Mouse (Mus musculus) adrenal gland, adult (tissue): ENCODE measurements around the gene Camk1d.

Experiments
- DNase-seq, 2 experiments: peaks; one replicate each; pipeline ENCODE4 v3.0.0; 2022 to 2023; ENCODE audit warnings: low spot score in 1 of 2; ENCODE audit not compliant: inconsistent age in 2 of 2

Gene Camk1d

DNA sequence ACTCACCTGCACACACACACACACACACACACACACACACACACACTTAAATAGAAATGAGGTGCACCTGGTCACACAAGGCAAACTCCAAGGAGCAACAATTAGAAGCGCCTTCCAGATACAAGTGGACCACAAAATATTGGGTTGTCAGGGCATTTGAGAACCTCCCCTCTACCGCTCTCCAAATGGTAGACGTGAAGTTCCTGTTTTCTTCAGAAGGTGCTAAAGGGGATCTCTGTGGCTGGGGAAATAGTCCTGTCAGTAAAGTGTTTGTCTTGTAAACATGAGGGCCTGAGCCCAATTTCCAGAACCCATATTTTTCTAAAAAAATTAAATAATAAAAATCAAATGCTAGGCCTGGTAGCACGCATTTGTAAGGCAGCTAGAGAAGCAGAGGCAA, 4.4 kb downstream of the Camk1d start:
- DNase-seq: no peak

DNA sequence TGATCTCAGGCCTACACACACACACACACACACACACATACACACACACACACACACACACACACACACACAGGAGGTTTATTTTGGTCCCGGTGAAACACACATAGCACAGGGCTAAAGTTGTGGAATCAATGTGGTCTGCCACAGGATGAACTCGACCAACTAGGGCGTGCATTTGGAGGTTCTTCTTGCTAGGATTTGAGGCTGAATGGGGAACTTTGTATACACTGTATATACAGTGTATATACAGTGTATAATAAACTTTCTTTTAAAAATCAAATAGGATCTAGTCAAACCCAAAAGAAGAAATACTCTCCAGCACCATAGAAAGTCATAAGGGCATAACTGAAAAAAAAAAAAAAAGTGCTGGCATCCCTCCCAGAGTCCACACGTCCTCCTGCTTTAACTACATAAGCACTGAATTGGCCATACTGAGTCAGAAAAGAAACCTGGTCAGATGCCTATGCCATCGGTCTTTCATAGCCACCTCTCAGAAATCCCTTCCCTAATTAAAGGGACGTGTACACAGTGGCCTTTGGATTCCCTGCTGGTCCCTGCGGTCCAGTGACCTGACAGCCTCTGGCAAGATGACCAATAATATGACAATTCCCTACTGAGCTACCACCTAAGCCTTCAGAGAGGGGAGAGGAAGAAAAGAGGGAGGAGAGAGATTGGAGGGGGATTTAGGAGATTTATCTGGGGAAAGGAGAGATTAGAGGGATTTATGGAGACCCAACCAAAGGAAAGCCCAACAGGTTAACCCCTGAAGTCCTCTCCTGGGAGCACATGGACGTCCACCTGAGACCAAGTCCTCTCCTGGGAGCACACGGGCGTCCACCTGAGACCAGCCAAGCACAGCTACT, 6.2 kb downstream of the Camk1d start:
- DNase-seq: no peak

DNA sequence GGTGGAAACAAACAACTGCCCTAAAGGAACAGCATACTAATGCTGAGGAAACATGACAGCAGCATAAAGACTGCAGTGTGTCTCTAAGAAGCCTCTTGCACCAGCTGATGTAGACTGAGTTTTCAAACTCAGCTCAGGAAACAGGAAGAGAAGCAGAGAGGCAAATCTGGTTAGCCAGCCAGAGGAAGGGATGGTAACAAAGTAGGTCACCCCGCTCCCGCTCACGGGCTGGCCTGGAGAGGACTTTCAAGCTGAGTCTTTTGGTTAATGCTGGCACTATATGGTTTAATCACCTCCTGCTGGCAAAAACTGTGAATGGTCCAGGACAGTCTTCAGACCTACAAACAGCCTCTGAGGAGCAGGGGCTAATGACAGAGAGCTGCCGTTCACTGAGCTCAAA, 7.7 kb downstream of the Camk1d start:
- peak in 1 of 2 experiments; percentile 30 for DNase-seq

DNA sequence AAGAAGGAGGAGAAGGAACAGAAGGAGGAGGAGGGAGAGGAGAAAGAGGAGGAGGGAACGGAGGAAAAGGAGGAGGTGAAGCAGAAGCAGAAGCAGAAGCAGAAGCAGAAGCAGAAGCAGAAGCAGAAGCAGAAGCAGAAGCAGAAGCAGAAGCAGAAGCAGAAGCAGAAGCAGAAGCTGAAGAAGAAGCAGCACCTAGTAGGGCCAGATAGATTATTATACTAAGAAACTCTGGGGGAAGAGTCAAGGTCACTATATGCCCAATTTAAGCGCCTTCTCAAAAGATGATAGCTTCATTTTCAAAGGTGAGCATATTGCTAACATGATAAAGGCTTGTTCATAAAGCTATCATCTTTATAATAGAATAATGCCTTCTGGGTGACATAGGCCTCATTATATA, 11.9 kb downstream of the Camk1d start:
- DNase-seq: no peak

DNA sequence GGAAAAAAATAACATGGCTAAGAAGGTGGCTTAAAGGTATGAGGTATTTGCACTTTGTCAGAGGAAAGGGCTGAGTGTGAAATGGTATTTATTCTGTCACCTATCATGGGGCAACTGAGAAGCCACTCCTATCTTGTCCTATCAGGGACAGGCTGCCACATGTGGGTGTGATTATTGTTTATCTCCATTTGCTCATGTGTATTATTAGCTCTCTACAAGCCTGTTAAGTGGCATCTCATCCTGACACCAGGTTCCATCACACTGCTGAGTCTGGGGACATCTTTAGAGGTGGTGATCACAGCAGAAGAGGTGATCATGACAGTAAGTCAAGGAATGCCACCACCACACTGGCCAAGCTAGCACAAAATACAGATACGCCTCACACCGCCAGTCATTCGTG, 13.4 kb downstream of the Camk1d start:
- no peak for DNase-seq

DNA sequence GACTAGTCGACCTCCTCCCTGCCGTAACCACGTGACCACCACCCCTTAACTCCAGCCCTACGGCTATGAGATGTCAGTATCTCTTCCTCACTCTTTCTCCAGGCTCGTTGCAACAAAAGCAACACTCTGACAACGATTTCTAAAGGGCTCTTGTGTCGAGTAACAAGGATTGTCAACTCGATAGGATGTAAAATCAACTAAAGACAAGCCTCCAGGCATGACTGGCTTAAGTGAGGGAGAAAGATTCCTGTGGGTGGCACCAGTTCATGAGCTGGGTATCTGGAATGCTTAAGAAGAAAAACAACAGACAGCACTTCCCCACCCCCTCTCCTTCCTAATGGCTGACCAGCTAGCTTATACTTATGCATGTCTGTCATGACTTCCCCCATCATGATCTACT, 15.9 kb downstream of the Camk1d start:
- no peak for DNase-seq

DNA sequence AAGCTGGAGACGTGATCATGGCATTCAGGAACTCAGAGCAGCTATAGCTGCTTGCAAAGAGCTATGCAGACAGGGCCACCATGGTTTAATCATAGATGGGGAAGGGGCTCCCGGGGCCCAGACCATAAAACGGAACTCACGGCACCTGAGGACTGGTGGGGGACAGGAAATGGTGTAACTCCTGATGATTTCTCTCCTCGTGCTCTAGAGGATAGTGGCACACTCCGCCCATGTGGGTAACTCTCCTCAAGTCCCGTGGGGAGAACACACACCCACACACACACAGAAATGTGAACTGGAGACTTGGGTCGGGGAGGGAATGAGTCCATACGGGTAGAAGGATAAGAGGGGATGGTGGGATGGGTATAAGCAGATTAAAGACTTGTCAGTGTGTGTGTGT, 20.2 kb downstream of the Camk1d start:
- no peak for DNase-seq

DNA sequence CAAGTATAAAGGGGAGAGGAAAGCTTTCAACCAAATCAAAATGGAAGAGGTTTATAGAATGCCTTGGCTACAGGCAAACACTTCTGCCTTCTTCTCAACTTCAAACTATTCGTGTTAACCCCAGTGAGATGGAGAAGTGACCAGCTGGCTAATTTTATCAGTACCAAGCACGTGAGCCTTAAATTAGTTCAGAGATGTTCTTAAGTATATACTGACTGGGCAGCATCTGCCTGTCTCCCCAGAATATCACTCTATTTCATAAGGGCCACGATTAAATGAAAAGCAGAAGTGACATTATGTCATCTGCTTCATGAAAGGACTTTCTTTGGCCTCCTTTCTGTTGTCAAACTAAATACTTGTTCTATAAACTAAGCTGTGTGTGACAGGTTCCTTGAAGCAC, 22.6 kb downstream of the Camk1d start:
- no peak for DNase-seq

DNA sequence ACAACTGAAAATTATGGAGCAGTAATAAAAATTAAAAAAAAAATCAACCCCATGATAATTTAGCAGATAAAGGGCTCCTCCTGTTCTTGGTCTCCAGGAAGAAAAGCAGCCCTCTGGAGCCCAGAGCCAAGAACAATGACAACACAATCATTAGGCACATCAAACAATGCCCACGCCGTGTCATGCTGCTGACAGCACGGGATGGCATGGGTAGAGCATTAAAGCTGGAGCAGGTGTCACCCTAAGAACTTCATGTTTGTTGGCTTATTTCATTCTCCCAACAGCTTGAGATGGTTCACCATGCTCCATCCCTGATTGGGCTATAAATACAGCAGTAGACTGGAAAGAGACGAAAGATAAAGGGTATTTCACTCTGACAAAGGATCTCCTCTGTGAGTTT, 30.9 kb downstream of the Camk1d start:
- no peak for DNase-seq

DNA sequence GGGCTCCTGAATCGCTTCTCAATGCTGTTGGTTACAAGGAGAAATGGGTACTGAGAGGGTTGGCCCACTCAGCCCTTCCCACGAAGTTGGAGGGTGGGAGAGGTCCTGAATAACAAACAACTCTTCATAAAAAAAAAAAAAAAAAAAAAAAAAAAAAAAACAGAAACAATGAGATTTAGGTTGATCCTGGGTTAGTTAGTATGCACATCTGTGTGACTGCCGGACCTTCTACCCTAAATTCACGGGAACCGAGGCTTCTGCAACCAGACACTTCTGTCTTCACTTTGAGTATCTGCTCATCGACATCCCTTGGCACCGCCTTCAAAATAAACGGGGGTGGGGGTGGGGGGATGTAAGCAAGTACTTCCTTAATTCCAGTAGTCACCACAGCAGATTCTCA, 32.4 kb downstream of the Camk1d start:
- DNase-seq: no peak

DNA sequence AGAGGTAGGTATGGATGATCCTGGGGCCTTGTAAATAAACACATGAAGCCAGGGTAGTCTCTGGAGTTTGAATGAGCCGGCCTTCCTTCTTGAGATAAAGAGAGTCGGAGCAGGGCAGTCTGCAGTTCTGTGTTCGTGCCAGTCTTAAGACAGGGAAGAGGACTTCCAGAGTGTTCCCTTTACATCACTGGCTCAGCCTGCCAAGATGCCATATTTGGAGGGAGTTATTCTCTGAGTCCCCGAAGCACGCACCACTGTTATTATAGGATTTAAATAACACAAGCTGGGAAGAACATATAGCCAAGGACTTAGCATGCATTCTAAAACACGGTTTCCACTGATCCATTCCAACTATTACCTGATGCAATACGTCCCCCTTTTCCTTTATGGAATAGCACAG, 33.0 kb downstream of the Camk1d start:
- no peak for DNase-seq

DNA sequence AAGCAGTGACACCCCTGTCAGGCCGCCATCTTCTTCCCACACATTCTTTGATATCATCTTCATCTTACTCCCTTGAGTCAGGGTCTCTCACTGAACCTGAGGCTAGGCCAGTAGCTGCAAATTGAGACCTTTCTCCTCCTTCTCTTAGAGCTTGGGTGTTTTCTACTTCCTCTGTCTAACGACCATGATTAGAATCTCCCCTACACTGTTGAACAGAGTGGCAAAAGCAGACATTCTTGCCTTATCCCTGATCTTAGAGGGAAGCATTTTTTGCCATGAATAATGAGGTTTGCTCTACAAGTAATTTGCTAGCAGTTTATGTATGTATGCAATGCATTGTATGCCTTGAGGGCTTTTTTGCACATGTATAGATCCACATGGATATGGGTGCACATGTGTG, 35.3 kb downstream of the Camk1d start:
- no peak for DNase-seq

DNA sequence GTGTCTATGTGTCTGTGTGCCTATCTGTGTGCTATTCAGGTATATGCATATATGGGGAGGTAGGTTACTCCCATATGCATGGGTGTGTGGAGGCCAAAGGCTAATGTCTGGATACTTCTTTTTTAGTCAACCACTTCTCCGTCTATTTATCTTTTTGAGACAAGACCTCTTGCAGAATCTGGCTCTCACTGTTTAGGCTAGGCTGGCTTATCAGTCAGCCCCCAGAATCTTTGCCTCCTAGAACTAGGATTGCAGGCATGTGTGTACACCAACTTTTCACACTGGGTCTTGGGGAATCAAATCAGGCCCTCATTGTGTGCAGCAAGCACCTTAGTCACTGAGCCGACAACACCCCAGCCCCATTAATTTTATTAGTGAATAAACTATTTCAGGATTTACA, 36.8 kb downstream of the Camk1d start:
- no peak for DNase-seq

DNA sequence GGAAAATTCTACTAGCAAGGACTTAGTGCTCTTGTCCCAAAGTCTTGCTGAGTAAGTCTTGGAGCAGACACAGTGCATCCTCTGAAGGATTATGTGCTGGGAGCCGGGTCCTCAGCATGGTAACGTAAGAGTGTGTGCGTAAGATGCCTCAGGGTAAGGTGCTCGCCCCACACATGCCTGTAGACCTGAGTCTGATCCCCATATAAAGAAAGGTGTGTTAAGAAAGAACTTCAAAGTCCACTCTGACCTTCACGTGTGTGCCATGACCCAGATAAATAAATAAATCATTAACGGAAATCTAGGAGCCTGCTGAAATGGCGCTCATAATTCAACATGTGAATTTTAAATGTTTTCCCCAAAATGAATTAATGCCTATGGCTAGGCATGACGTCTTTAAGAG, 37.5 kb downstream of the Camk1d start:
- no peak for DNase-seq

DNA sequence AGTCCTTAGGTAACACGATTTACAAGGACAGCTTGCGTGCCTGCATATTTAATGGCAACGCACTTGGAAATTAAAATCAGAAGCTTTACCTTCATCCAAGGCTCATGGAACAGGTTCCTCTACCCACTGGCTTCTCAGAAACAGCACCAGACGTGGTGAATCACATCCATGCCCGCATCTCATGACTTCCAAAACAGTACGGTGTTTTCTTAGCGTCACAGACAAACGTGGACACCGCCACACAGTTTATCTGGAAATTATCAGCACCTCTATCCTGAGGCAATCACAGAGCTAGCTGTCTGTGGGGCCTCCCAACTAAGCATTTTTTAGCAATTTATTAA, 38.2 kb downstream of the Camk1d start:
- DNase-seq: peak in 1 of 2 experiments; percentile 29

DNA sequence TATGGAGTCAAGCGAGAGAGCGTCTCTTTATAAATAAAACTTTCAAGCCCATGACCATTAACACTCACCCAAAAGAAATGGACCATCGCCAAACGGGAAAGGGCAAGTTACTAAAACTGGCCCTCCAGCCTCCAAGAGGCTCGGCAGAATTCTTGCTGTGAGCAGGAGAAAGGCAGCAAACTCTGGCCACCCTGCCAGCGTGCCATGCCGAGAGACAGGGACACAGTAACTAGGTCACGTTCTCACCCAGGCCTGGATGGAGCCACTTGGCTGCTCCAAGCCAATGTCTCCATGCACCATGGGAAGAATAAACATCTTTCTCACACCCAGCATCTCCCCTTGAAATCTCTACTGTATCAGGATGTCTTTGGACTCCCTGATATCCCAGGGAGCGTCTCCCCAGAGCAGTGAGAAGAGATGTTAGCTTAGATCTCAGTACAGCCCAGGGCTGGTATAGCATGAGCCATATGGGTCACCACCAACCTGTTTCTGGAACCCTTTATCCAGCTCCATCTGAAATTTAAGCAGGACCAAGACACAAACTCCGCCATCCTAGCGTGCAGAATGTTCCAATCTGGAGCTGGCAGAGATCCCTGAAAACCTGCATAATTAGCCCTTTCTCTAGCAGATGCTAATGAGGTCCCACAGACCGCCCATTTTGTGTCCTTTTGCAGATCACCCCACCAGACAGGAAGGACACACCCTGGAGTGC, 38.7 kb downstream of the Camk1d start:
- peak; percentile 11 to 43 for DNase-seq

DNA sequence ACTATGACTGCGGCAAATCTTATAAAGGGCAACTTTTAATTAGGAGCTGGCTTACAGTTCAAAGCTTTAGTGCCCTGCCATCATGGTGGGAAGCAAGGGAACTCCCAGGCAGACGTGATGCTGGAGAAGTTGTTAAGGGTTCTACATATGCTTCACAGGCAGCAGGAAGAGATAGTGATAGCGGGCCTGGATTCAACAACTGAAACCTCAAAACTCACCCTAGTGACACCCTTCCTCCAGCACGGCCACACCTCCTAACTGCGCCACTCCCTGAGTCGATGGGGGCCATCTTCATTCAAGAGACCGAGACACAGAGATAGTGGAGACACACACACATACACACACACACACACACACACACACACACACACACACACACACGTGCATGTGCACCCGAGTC, 39.8 kb downstream of the Camk1d start:
- no peak for DNase-seq

DNA sequence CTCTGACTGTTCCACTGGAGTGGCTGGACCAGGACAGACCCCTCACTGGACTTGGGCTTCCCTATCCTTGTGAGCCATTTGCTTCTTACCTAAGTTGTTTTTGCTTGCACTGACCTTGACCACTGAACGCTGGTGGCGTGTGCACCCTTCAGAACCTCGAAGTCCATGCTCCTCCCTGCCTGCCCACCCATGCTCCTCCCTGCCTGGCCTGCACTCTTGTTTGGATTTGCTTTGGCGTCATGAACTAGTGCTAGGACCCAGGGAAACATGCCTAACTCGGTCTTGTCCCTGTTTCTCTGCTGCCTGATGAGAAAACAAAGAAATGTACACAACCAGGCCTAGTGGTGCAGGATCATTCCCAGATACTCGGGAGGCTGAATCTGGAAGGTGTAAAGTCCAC, 40.5 kb downstream of the Camk1d start:
- DNase-seq: no peak

DNA sequence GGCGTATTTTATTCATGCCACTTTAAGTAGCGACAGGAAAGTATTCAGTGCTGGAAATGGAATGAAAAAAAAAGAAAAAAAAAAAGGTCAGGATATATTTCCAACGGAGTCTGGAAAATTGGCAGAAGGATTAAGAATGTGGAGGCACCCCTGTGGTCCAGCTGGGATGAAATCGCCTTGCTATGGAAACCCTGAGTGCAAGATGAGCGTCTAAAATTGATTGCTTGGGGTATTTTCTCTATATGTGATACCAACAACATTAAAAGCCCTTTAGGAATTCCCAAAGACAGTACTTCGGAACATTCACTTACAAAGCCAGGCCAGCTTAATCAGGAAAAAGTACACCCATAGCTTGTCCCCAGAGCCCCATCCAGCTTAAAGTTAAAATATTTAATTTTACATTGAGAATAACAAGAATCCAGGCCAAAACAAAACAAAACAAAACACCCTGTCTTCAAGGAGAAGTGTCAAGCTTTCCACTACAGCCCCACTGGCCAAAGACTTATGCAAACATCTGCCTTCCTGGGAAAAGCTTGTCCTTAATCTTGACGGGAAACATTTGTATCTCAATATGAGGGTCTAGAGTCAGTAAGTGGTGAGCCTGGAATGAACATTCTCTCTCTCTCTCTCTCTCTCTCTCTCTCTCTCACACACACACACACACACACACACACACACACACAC, 41.3 kb downstream of the Camk1d start:
- no peak for DNase-seq

DNA sequence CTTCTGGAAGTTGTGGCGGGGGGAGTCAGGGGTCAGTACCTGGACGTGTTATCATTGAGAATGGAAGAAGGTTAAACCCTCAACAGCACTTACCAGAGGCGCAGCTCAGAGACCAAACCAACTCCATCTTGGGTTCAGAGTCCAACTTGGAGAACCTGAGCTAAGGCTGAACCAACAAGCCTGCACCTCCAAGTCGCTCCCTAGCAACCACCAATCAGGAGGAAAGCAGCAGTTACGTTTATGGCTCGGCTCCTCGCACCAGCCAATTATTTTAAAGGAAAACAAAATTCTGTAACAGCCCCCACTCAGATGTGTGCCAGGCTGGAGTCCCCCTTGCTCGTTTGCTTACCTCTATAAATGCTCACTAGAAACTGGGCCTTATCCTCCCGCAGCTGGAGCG, 44.2 kb downstream of the Camk1d start:
- DNase-seq: no peak

DNA sequence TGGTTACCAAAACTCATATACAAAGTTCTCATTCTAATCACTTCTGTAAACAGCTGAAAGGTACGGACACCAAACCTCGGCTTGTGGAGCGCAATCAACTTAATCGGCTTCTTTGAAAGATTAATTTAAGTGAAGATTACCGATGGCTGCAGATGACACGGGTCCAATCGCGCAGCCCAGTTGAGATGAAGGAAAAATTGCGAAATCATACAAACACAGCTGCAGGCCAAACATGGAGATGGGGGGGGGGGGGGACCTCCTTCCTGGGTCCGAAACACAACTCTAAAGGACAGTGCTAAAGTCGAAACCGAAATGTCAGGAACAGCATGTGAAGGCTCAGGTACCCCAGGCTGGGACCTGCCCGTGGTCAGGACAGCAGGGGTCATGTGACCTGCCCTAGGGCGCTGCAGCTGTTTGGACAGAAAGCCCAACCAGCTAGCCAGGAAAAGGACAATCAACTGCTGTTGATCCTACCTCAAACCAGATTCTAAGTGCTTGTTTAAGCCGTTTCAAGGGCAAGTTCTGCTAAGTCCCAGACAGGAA, 44.7 kb downstream of the Camk1d start:
- no peak for DNase-seq

DNA sequence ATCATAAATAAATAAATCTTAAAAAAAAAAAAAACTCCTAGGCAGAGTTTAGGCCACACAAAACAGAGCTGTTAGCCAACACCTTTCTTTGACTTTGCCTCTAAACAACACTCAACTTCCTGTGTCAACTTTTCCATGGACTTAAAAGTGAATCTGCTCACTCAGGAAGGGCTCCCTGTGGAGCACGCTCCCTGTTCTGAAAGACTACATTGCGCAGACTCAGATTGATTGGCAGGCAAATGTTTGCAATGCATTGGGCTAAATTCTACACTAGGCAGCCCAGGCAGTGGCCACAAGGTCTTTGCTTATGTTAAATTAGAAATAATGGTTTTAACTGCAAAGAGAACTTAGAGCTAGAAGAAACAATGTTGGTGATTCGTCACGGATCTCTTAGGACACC, 45.4 kb downstream of the Camk1d start:
- no peak for DNase-seq
